ENCODE assay signal across 19 mouse cellular contexts in genomic region chr4:136703351-136703750, GRCm38 (mm10).
DNase-seq lines count a peak whose midpoint lies in the region; ATAC-seq lines count a peak whose summit lies in the region.
"Had no signal": no experiment of that assay in that cellular context is flagged by ENCODE, and none has a peak within 500 bp of the region (broad histone marks: within the 10 kb centered on the region; RNA-seq: fewer than 3 reads in every experiment).

No protein-coding gene starts in this region.

- H3K4me2 ChIP-seq in forebrain, embryonic 15.5 days (replicated peaks) = no peak overlapping the region
- H3K4me2 ChIP-seq in midbrain, embryonic 12.5 days (replicated peaks) = no peak overlapping the region
- no peak overlapping the region for H3K4me2 ChIP-seq in midbrain, embryonic 16.5 days (ENCODE audit: low read length)
- H3K4me2 ChIP-seq in heart, embryonic 11.5 days = no peak overlapping the region
- H3K4me2 ChIP-seq: heart, embryonic 12.5 days; hindbrain, embryonic 14.5 days; intestine, embryonic 15.5 days had no signal

- peak overlapping the region; percentile 51 for H3K27ac ChIP-seq in forebrain, embryonic 15.5 days (replicated peaks)
- no peak overlapping the region; the same call in 1 of the 2 replicates for H3K27ac ChIP-seq in forebrain, embryonic 10.5 days
- H3K27ac ChIP-seq in midbrain, embryonic 12.5 days (replicated peaks) = 0 out of 2 replicates have a peak overlapping the region, but pooled peaks have one; percentile 2
- H3K27ac ChIP-seq in midbrain, embryonic 16.5 days (ENCODE audit: low read length) = no peak overlapping the region
- no peak overlapping the region for H3K27ac ChIP-seq in heart, embryonic 11.5 days (ENCODE audit: low read depth, low read length)
- H3K27ac ChIP-seq: heart, adult 2 months; hindbrain, embryonic 10.5 days; hindbrain, embryonic 14.5 days; intestine, embryonic 15.5 days had no signal

- no peak for ATAC-seq in forebrain, embryonic 15.5 days (replicated peaks)
- no peak for ATAC-seq in midbrain, embryonic 12.5 days (ENCODE audit: low FRiP score, low read depth)
- no peak for ATAC-seq in midbrain, embryonic 16.5 days
- ATAC-seq in heart, embryonic 11.5 days (replicated peaks; ENCODE audit: insufficient number of reproducible peaks, low FRiP score, low TSS enrichment) = no peak
- ATAC-seq: CD4-positive, CD25-positive, alpha-beta regulatory T cell, adult 4 months; forebrain, postnatal 0 days; intestine, embryonic 15.5 days had no signal

- no peaks in the 10 kb centered on the region for H3K9me3 ChIP-seq in forebrain, embryonic 15.5 days
- no peaks in the 10 kb centered on the region for H3K9me3 ChIP-seq in forebrain, embryonic 10.5 days
- no peaks in the 10 kb centered on the region for H3K9me3 ChIP-seq in midbrain, embryonic 12.5 days
- no peaks in the 10 kb centered on the region for H3K9me3 ChIP-seq in midbrain, embryonic 16.5 days (replicated peaks; ENCODE audit: control insufficient read depth, low read length, poor library complexity, severe bottlenecking)
- no peaks in the 10 kb centered on the region for H3K9me3 ChIP-seq in heart, embryonic 11.5 days (replicated peaks; ENCODE audit: control insufficient read depth, low read length)
- H3K9me3 ChIP-seq: heart, embryonic 12.5 days; hindbrain, embryonic 10.5 days; intestine, embryonic 15.5 days had no signal

- H3K4me3 ChIP-seq in forebrain, embryonic 15.5 days = no peak overlapping the region
- no peak overlapping the region for H3K4me3 ChIP-seq in forebrain, embryonic 10.5 days
- H3K4me3 ChIP-seq in midbrain, embryonic 12.5 days = no peak overlapping the region
- H3K4me3 ChIP-seq in midbrain, embryonic 16.5 days (ENCODE audit: low read depth, low read length) = no peak overlapping the region
- H3K4me3 ChIP-seq in heart, embryonic 11.5 days (ENCODE audit: low read depth, low read length) = no peak overlapping the region
- H3K4me3 ChIP-seq: heart, adult 2 months; heart, embryonic 12.5 days; hindbrain, embryonic 10.5 days; intestine, embryonic 15.5 days had no signal

- H3K36me3 ChIP-seq in forebrain, embryonic 15.5 days = no peaks in the 10 kb centered on the region
- H3K36me3 ChIP-seq in forebrain, embryonic 10.5 days (replicated peaks) = 0 out of 2 replicates have a peak, but pooled peaks cover 4% of the 10 kb centered on the region
- H3K36me3 ChIP-seq in midbrain, embryonic 12.5 days = no peaks in the 10 kb centered on the region
- H3K36me3 ChIP-seq in midbrain, embryonic 16.5 days (ENCODE audit: control insufficient read depth, insufficient read depth, low read length) = no peaks in the 10 kb centered on the region
- H3K36me3 ChIP-seq in heart, embryonic 11.5 days (ENCODE audit: control insufficient read depth, insufficient read depth, low read length) = no peaks in the 10 kb centered on the region
- H3K36me3 ChIP-seq: heart, embryonic 12.5 days; hindbrain, embryonic 10.5 days; intestine, embryonic 15.5 days had no signal

- 86% methylated on average over 11 of the region's 11 CpGs for WGBS in forebrain, embryonic 15.5 days
- WGBS in forebrain, embryonic 10.5 days = 92% methylated on average over 11 of the region's 11 CpGs
- WGBS in midbrain, embryonic 12.5 days = 94% methylated on average over 11 of the region's 11 CpGs
- WGBS in midbrain, embryonic 16.5 days = 92% methylated on average over 11 of the region's 11 CpGs
- WGBS in heart, embryonic 11.5 days (ENCODE audit: insufficient replicate concordance) = 86% methylated on average over 11 of the region's 11 CpGs

- no peaks in the 10 kb centered on the region for H3K27me3 ChIP-seq in forebrain, embryonic 15.5 days
- no peaks in the 10 kb centered on the region for H3K27me3 ChIP-seq in forebrain, embryonic 10.5 days (ENCODE audit: poor library complexity, severe bottlenecking)
- no peaks in the 10 kb centered on the region for H3K27me3 ChIP-seq in midbrain, embryonic 12.5 days
- H3K27me3 ChIP-seq in midbrain, embryonic 16.5 days (ENCODE audit: control insufficient read depth, insufficient read depth, low read depth, low read length) = no peaks in the 10 kb centered on the region
- H3K27me3 ChIP-seq in heart, embryonic 11.5 days (ENCODE audit: control insufficient read depth, insufficient read depth, low read length) = peaks cover 8% of the 10 kb centered on the region; the same call in 1 of the 2 replicates
- H3K27me3 ChIP-seq: intestine, embryonic 15.5 days had no signal

- H3K9ac ChIP-seq in forebrain, embryonic 15.5 days (replicated peaks) = no peak overlapping the region
- no peak overlapping the region for H3K9ac ChIP-seq in midbrain, embryonic 12.5 days (replicated peaks)
- H3K9ac ChIP-seq in midbrain, embryonic 16.5 days (ENCODE audit: low read depth, low read length) = no peak overlapping the region
- H3K9ac ChIP-seq in heart, embryonic 11.5 days (ENCODE audit: low read depth, low read length) = no peak overlapping the region
- H3K9ac ChIP-seq: forebrain, postnatal 0 days; heart, embryonic 12.5 days; hindbrain, embryonic 14.5 days; intestine, embryonic 15.5 days had no signal

- H3K4me1 ChIP-seq in forebrain, embryonic 15.5 days = peaks cover 50% of the 10 kb centered on the region
- H3K4me1 ChIP-seq in forebrain, embryonic 10.5 days = peaks cover 91% of the 10 kb centered on the region
- H3K4me1 ChIP-seq in midbrain, embryonic 12.5 days = peaks cover 73% of the 10 kb centered on the region
- peaks cover 10% of the 10 kb centered on the region for H3K4me1 ChIP-seq in midbrain, embryonic 16.5 days (ENCODE audit: control insufficient read depth, insufficient read depth, low read length)
- H3K4me1 ChIP-seq in heart, embryonic 11.5 days (ENCODE audit: control insufficient read depth, insufficient read depth, low read length) = 0 out of 2 replicates have a peak, but pooled peaks cover 2% of the 10 kb centered on the region

- DNase-seq in cerebellum, adult 9-10 months = peak; percentile 31
- no peak for DNase-seq in cerebellum, adult 11 months
- DNase-seq in forebrain, embryonic 10.5 days (ENCODE audit: extremely low spot score, low spot score) = no peak
- DNase-seq: adrenal gland, postnatal 10 days; B cell, adult 2 months; cerebellum, adult 11-12 months; cerebellum, postnatal 25 days; forebrain, postnatal 0 days; gastrocnemius, postnatal 14 days; heart, adult 2 months had no signal

Comparison
In these comparisons a context has a peak if more than half of its experiments do, and no peak if none do; other contexts are left out.
1. H3K27ac ChIP-seq: peak in forebrain, embryonic 15.5 days (single experiment) and midbrain, embryonic 12.5 days (single experiment); none in forebrain, embryonic 10.5 days (single experiment), midbrain, embryonic 16.5 days (single experiment) and heart, embryonic 11.5 days (single experiment).